Mouse (Mus musculus): ENCODE results near the gene Entpd1.

- TF ChIP-seq POLR2A (IDR thresholded peaks at IDR 0.05; ENCODE audit: control insufficient read depth in 1 of 2, insufficient read depth in 1 of 2, low read depth in 1 of 2, low read length in 2 of 2, poor library complexity in 1 of 2) (no peak), CTCF (IDR thresholded peaks at IDR 0.05 in 2 of 3, conservative IDR thresholded peaks at IDR 0.05 in 1 of 3; ENCODE audit: control insufficient read depth in 1 of 3, insufficient read depth in 1 of 3, low read depth in 2 of 3, low read length in 3 of 3, poor library complexity in 1 of 3, severe bottlenecking in 1 of 3) (no peak), E2F4 (IDR thresholded peaks at IDR 0.05; ENCODE audit: borderline replicate concordance, low read depth, low read length) (no peak), USF1 (IDR thresholded peaks at IDR 0.05; ENCODE audit: low read depth, low read length) (no peak), MAZ (IDR thresholded peaks at IDR 0.05; ENCODE audit: low read depth, low read length) (no peak), TAL1 (IDR thresholded peaks at IDR 0.05; ENCODE audit: low read length) (peak; percentile 62), TCF12 (IDR thresholded peaks at IDR 0.05; ENCODE audit: low read depth, low read length) (peak; percentile 41; the same call in 1 of the 2 replicates), ZC3H11A (IDR thresholded peaks at IDR 0.05; ENCODE audit: low read depth, low read length) (no peak), MAFK (IDR thresholded peaks at IDR 0.05; ENCODE audit: borderline replicate concordance, low read depth, low read length) (no peak), GATA1 (IDR thresholded peaks at IDR 0.05; ENCODE audit: low read depth, low read length) (peak; percentile 61), RCOR1 (IDR thresholded peaks at IDR 0.05; ENCODE audit: low read depth, low read length) (0 out of 2 replicates have a peak, but pooled peaks have one; percentile 2), HCFC1 (IDR thresholded peaks at IDR 0.05; ENCODE audit: low read depth, low read length) (no peak)
Observed at GRCm38 (mm10) chr19:40586908-40587307, 25.3 kb upstream of the Entpd1 start.
